Mouse (Mus musculus) right cerebral cortex, postnatal 14 days (tissue): ENCODE measurements around the gene Tmem50a.
A peak's percentile ranks its signal among the peaks of the same experiment; 100 is the strongest.
"Not testable (repeated sequence)": the region's sequence is repeated elsewhere in the genome, so short reads cannot be mapped to it uniquely, and the experiment has no call there.

Source experiments
- DNase-seq: peaks from one replicate; pipeline ENCODE4 v3.0.0; 2022

Gene Tmem50a

GRCm38 (mm10) chr4:134922925-134923244 is 8.1 kb upstream of the Tmem50a start:
- DNase-seq, result peak; percentile 57

GRCm38 (mm10) chr4:134922111-134922924 is 7.5 kb upstream of the Tmem50a start:
- DNase-seq, result no peak

- DNase-seq, result no peak
Observed at GRCm38 (mm10) chr4:134921703-134922102, 6.9 kb upstream of the Tmem50a start.

- no peak for DNase-seq
Observed at GRCm38 (mm10) chr4:134920631-134921030, 5.8 kb upstream of the Tmem50a start.

- no peak for DNase-seq
Observed at GRCm38 (mm10) chr4:134919733-134920540, 5.1 kb upstream of the Tmem50a start.

- DNase-seq, result peak; percentile 32
Observed at GRCm38 (mm10) chr4:134918381-134918780, 3.6 kb upstream of the Tmem50a start.

- DNase-seq, result no peak
Observed at GRCm38 (mm10) chr4:134917194-134917593, 2.4 kb upstream of the Tmem50a start.

GRCm38 (mm10) chr4:134915223-134916050 is 613 bp upstream of the Tmem50a start:
- no peak for DNase-seq

- DNase-seq, result no peak
Observed at GRCm38 (mm10) chr4:134914122-134914863, 531 bp downstream of the Tmem50a start.

- peak; percentile 81 for DNase-seq
Observed at GRCm38 (mm10) chr4:134913413-134913812, 1.4 kb downstream of the Tmem50a start.

- not testable (repeated sequence) for DNase-seq
Observed at GRCm38 (mm10) chr4:134911406-134911805, 3.4 kb downstream of the Tmem50a start.

- DNase-seq, result no peak
Observed at GRCm38 (mm10) chr4:134903046-134903445, 11.8 kb downstream of the Tmem50a start.

GRCm38 (mm10) chr4:134901126-134901525 is 13.7 kb downstream of the Tmem50a start:
- DNase-seq, result no peak

GRCm38 (mm10) chr4:134897256-134897655 is 17.6 kb downstream of the Tmem50a start:
- DNase-seq, result no peak

GRCm38 (mm10) chr4:134892096-134892495 is 22.7 kb downstream of the Tmem50a start:
- peak; percentile 57 for DNase-seq

- DNase-seq, result no peak
Observed at GRCm38 (mm10) chr4:134884364-134884763, 30.5 kb downstream of the Tmem50a start.

- no peak for DNase-seq
Observed at GRCm38 (mm10) chr4:134883808-134884207, 31.0 kb downstream of the Tmem50a start.

GRCm38 (mm10) chr4:134883266-134883665 is 31.6 kb downstream of the Tmem50a start:
- DNase-seq, result no peak

GRCm38 (mm10) chr4:134880041-134880440 is 34.8 kb downstream of the Tmem50a start:
- DNase-seq, result no peak

- peak; percentile 81 for DNase-seq
Observed at GRCm38 (mm10) chr4:134879410-134879981, 35.3 kb downstream of the Tmem50a start.

GRCm38 (mm10) chr4:134876171-134876570 is 38.7 kb downstream of the Tmem50a start:
- DNase-seq, result no peak

GRCm38 (mm10) chr4:134871950-134872349 is 42.9 kb downstream of the Tmem50a start:
- DNase-seq, result no peak
